Mouse (Mus musculus) MEL (cell line): Measurements from ENCODE around the gene Adamts2.

Experiments
- CTCF ChIP-seq, 3 experiments: IDR thresholded peaks in 2 of 3; conservative IDR thresholded peaks in 1 of 3; 2 replicates each; pipeline ENCODE4 v1.5.1; 2011 to 2012; ENCODE audit warnings: low read length in 3 of 3, low read depth in 2 of 3, mild to moderate bottlenecking in 2 of 3, improper control_type of control experiment in 1 of 3, inconsistent platforms in 1 of 3, mixed read lengths in 1 of 3, moderate library complexity in 1 of 3; ENCODE audit not compliant: control insufficient read depth in 1 of 3, insufficient read depth in 1 of 3, poor library complexity in 1 of 3, severe bottlenecking in 1 of 3
- HCFC1 ChIP-seq: IDR thresholded peaks from 2 replicates; pipeline ENCODE4 v1.6.1; 2012; ENCODE audit warnings: low read depth, mild to moderate bottlenecking, inconsistent platforms, low read length, improper control_type of control experiment, moderate library complexity
- JUND ChIP-seq: IDR thresholded peaks from 2 replicates; pipeline ENCODE4 v1.6.1; 2011; ENCODE audit warnings: low read depth, mild to moderate bottlenecking, improper control_type of control experiment, low read length
- KAT2A ChIP-seq: conservative IDR thresholded peaks from 2 replicates; pipeline ENCODE4 v1.6.1; 2012; ENCODE audit warnings: low read depth, low read length, improper control_type of control experiment, inconsistent platforms
- POLR2A ChIP-seq, 2 experiments: IDR thresholded peaks; 2 replicates each; pipeline ENCODE4 v1.6.1; 2011 to 2012; ENCODE audit warnings: low read length in 2 of 2, mild to moderate bottlenecking in 2 of 2, control low read depth in 1 of 2, improper control_type of control experiment in 1 of 2, low read depth in 1 of 2, moderate library complexity in 1 of 2; ENCODE audit not compliant: control insufficient read depth in 1 of 2, insufficient read depth in 1 of 2, poor library complexity in 1 of 2

DNA sequence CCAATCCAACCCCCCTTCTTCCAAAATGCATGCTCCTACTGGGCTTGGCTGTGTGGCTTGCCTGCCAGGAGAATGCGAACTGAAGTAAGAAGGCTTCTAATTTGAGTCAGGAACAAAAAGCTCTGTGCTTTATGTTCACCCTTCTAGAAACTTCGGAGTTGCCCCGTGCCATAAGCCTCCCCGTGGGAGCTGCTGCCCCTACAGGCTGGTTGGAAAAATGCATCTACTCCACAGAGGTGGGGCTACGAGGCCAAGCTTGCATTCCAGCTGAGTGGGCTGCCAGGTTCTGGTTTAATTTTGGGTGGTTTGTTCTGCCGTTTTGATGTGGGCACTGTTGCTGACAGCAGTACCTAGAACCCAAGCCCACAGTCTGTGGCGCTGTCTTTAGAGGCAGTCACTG is 14.9 kb upstream of the Adamts2 start:
- TF ChIP-seq CTCF (IDR thresholded peaks at IDR 0.05 in 2 of 3, conservative IDR thresholded peaks at IDR 0.05 in 1 of 3; ENCODE audit: control insufficient read depth in 1 of 3, insufficient read depth in 1 of 3, low read depth in 2 of 3, low read length in 3 of 3, poor library complexity in 1 of 3, severe bottlenecking in 1 of 3) (peak in 2 of 3 experiments; percentile 32 to 40; a peak in 3 of 6 replicates), KAT2A (no peak), JUND (no peak), HCFC1 (no peak), POLR2A (IDR thresholded peaks at IDR 0.05; ENCODE audit: control insufficient read depth in 1 of 2, insufficient read depth in 1 of 2, low read depth in 1 of 2, low read length in 2 of 2, poor library complexity in 1 of 2) (no peak)
